Mouse (Mus musculus): ENCODE measurements around the gene C77080. TPM values are rescaled to one million over a fixed set of nuclear protein-coding genes. Genes with fewer than 3 reads are reported as not detected.
A peak's percentile ranks its signal among the peaks of the same experiment; 100 is the strongest.

Gene C77080
- polyA plus RNA-seq, 1 experiment from 2014 or later, result 4.5 TPM

GRCm38 (mm10) chr4:129283226-129283625 lies 22.0 kb upstream of the C77080 start:
- Histone ChIP-seq H3K4me2 (ENCODE audit: low read depth, low read length) (no peak overlapping the region), H3K4me3 (ENCODE audit: low read depth, low read length) (no peak overlapping the region), H3K4me1 (ENCODE audit: control insufficient read depth, insufficient read depth, low read length) (peaks cover 12% of the 10 kb centered on the region), H3K27ac (ENCODE audit: low read depth, low read length) (no peak overlapping the region), H3K9ac (replicated peaks; ENCODE audit: low read depth, low read length) (no peak overlapping the region), H3K27me3 (ENCODE audit: control insufficient read depth, insufficient read depth, low read length) (0 out of 2 replicates have a peak, but pooled peaks cover 2% of the 10 kb centered on the region), H3K9me3 (ENCODE audit: control insufficient read depth, low read length) (no peaks in the 10 kb centered on the region), H3K36me3 (ENCODE audit: control insufficient read depth, insufficient read depth, low read length) (no peaks in the 10 kb centered on the region)
- WGBS, result 73% methylated on average over 5 of the region's 5 CpGs
- no peak for ATAC-seq (ENCODE audit: low read depth)

- ATAC-seq (ENCODE audit: low read depth), result no peak
- no peak overlapping the region for H3K9ac ChIP-seq (replicated peaks; ENCODE audit: low read depth, low read length)
- H3K36me3 ChIP-seq (ENCODE audit: control insufficient read depth, insufficient read depth, low read length), result no peaks in the 10 kb centered on the region
- no peak overlapping the region for H3K4me3 ChIP-seq (ENCODE audit: low read depth, low read length)
- H3K27ac ChIP-seq (ENCODE audit: low read depth, low read length), result no peak overlapping the region
- H3K4me2 ChIP-seq (ENCODE audit: low read depth, low read length), result no peak overlapping the region
- 0 out of 2 replicates have a peak, but pooled peaks cover 2% of the 10 kb centered on the region for H3K27me3 ChIP-seq (ENCODE audit: control insufficient read depth, insufficient read depth, low read length)
- no peaks in the 10 kb centered on the region for H3K9me3 ChIP-seq (ENCODE audit: control insufficient read depth, low read length)
- peaks cover 12% of the 10 kb centered on the region for H3K4me1 ChIP-seq (ENCODE audit: control insufficient read depth, insufficient read depth, low read length)
- WGBS, result 85% methylated on average over 5 of the region's 5 CpGs
Observed at GRCm38 (mm10) chr4:129282786-129283185, 21.6 kb upstream of the C77080 start.

DNA sequence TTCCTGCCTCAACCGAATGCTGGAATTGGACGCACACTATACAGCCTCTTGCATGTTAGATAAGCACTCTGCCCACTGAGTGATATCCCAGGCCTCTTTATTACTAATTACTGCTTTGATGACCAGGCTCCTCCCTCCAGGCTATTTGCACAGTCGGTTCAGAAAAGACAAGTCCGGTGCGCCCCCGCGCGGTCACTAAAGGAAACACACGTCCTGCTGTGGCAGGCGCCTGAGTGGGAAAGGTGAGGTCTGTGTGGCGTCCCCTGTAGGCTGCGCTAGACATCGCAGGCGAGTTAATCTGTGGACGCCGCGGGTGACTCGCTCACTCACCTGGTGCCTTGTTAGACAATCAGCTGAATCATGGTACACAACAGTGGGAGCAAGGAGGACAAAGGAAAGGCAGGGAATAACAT lies 15.3 kb upstream of the C77080 start:
- peak; percentile 63 for ATAC-seq (ENCODE audit: low read depth)
- Histone ChIP-seq H3K9ac (replicated peaks; ENCODE audit: low read depth, low read length) (no peak overlapping the region), H3K27ac (ENCODE audit: low read depth, low read length) (no peak overlapping the region), H3K9me3 (ENCODE audit: control insufficient read depth, low read length) (no peaks in the 10 kb centered on the region), H3K36me3 (ENCODE audit: control insufficient read depth, insufficient read depth, low read length) (no peaks in the 10 kb centered on the region), H3K4me3 (ENCODE audit: low read depth, low read length) (no peak overlapping the region), H3K27me3 (ENCODE audit: control insufficient read depth, insufficient read depth, low read length) (no peaks in the 10 kb centered on the region), H3K4me2 (ENCODE audit: low read depth, low read length) (no peak overlapping the region), H3K4me1 (ENCODE audit: control insufficient read depth, insufficient read depth, low read length) (no peaks in the 10 kb centered on the region)
- WGBS, result 4% methylated on average over 18 of the region's 18 CpGs

- WGBS, result 48% methylated on average over 5 of the region's 5 CpGs
Observed at GRCm38 (mm10) chr4:129272756-129273046, 11.5 kb upstream of the C77080 start.

DNA sequence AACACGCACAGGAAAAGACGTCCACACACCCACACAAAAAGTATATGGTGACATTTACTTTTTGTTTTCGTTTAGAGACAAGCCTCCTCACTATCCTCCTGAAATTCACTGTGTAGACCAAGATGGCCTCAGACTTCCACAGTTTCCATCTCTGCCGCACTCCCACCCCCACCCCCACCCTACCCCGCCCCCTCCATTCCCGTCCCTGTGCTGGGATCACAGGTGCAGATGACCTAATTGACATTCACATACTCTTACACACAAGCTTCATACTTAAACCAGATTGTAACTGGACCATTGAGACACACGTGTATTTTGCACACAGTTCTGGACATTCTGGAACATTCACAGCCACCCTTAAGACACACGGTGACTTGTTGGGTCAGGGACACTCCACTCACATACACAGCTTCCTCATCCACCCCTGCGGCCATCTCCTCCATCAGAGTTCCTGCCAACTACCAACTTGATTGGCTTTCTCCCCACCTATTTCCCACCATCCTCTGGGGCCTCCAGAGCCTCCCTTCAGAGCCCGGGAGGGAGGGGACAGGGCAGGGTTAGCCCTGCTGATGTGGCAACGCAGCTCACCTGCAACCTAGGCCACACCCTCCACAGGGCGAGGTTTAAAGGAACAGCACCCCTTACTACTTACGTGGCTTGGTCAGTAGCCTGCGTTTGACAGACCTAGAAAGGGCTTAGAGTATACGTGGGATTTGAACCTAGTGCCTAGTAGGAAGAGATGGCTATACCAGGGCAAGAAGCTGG lies 11.0 kb upstream of the C77080 start:
- no peak for ATAC-seq (ENCODE audit: low read depth)
- H3K9me3 ChIP-seq (ENCODE audit: control insufficient read depth, low read length), result no peaks in the 10 kb centered on the region
- H3K36me3 ChIP-seq (ENCODE audit: control insufficient read depth, insufficient read depth, low read length), result no peaks in the 10 kb centered on the region
- 25% methylated on average over 15 of the region's 15 CpGs for WGBS
- H3K27me3 ChIP-seq (ENCODE audit: control insufficient read depth, insufficient read depth, low read length), result no peaks in the 10 kb centered on the region
- H3K27ac ChIP-seq (ENCODE audit: low read depth, low read length), result no peak overlapping the region
- no peak overlapping the region for H3K4me2 ChIP-seq (ENCODE audit: low read depth, low read length)
- no peak overlapping the region for H3K4me3 ChIP-seq (ENCODE audit: low read depth, low read length)
- no peak overlapping the region for H3K9ac ChIP-seq (replicated peaks; ENCODE audit: low read depth, low read length)
- no peaks in the 10 kb centered on the region for H3K4me1 ChIP-seq (ENCODE audit: control insufficient read depth, insufficient read depth, low read length)

More at GRCm38 (mm10) chr4:129272756-129273046, 11.5 kb upstream of the C77080 start:
- Histone ChIP-seq H3K27me3 (ENCODE audit: control insufficient read depth, insufficient read depth, low read length) (no peaks in the 10 kb centered on the region), H3K9me3 (ENCODE audit: control insufficient read depth, low read length) (no peaks in the 10 kb centered on the region), H3K9ac (replicated peaks; ENCODE audit: low read depth, low read length) (no peak overlapping the region), H3K4me3 (ENCODE audit: low read depth, low read length) (no peak overlapping the region), H3K27ac (ENCODE audit: low read depth, low read length) (no peak overlapping the region), H3K36me3 (ENCODE audit: control insufficient read depth, insufficient read depth, low read length) (no peaks in the 10 kb centered on the region), H3K4me1 (ENCODE audit: control insufficient read depth, insufficient read depth, low read length) (no peaks in the 10 kb centered on the region), H3K4me2 (ENCODE audit: low read depth, low read length) (no peak overlapping the region)
- no peak for ATAC-seq (ENCODE audit: low read depth)

DNA sequence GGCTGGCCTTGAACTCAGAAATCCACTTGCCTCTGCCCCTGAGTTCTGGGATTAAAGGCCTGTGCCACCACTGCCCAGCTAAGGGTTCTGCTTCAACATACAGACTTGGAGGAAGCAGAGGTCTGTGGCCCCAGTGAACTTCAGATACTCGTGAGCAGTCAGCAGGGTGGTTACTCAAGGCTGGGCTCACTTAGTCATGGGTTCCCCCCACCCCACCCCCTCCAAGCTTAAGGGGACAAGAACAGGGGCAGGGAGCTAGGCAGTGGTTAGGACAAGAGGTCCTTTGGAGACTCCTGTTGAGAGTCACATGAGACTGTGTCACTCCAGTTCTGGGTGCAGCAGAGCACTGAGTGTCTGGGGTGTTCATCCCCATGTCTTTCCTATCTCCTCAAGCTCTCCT lies 7.5 kb upstream of the C77080 start:
- Histone ChIP-seq H3K9ac (replicated peaks; ENCODE audit: low read depth, low read length) (no peak overlapping the region), H3K9me3 (ENCODE audit: control insufficient read depth, low read length) (no peaks in the 10 kb centered on the region), H3K27me3 (ENCODE audit: control insufficient read depth, insufficient read depth, low read length) (no peaks in the 10 kb centered on the region), H3K36me3 (ENCODE audit: control insufficient read depth, insufficient read depth, low read length) (no peaks in the 10 kb centered on the region), H3K4me2 (ENCODE audit: low read depth, low read length) (no peak overlapping the region), H3K4me1 (ENCODE audit: control insufficient read depth, insufficient read depth, low read length) (no peaks in the 10 kb centered on the region), H3K4me3 (ENCODE audit: low read depth, low read length) (no peak overlapping the region), H3K27ac (ENCODE audit: low read depth, low read length) (no peak overlapping the region)
- WGBS, result 44% methylated on average over 1 of the region's 1 CpGs
- no peak for ATAC-seq (ENCODE audit: low read depth)

GRCm38 (mm10) chr4:129266821-129267220 lies 5.6 kb upstream of the C77080 start:
- Histone ChIP-seq H3K9ac (replicated peaks; ENCODE audit: low read depth, low read length) (no peak overlapping the region), H3K4me2 (ENCODE audit: low read depth, low read length) (no peak overlapping the region), H3K27ac (ENCODE audit: low read depth, low read length) (no peak overlapping the region), H3K9me3 (ENCODE audit: control insufficient read depth, low read length) (no peaks in the 10 kb centered on the region), H3K27me3 (ENCODE audit: control insufficient read depth, insufficient read depth, low read length) (no peaks in the 10 kb centered on the region), H3K4me1 (ENCODE audit: control insufficient read depth, insufficient read depth, low read length) (no peaks in the 10 kb centered on the region), H3K36me3 (ENCODE audit: control insufficient read depth, insufficient read depth, low read length) (no peaks in the 10 kb centered on the region), H3K4me3 (ENCODE audit: low read depth, low read length) (no peak overlapping the region)
- no peak for ATAC-seq (ENCODE audit: low read depth)
- 68% methylated on average over 5 of the region's 5 CpGs for WGBS

GRCm38 (mm10) chr4:129266191-129266590 lies 5.0 kb upstream of the C77080 start:
- Histone ChIP-seq H3K9me3 (ENCODE audit: control insufficient read depth, low read length) (no peaks in the 10 kb centered on the region), H3K4me3 (ENCODE audit: low read depth, low read length) (no peak overlapping the region), H3K9ac (replicated peaks; ENCODE audit: low read depth, low read length) (no peak overlapping the region), H3K27ac (ENCODE audit: low read depth, low read length) (no peak overlapping the region), H3K36me3 (ENCODE audit: control insufficient read depth, insufficient read depth, low read length) (no peaks in the 10 kb centered on the region), H3K4me1 (ENCODE audit: control insufficient read depth, insufficient read depth, low read length) (no peaks in the 10 kb centered on the region), H3K4me2 (ENCODE audit: low read depth, low read length) (no peak overlapping the region), H3K27me3 (ENCODE audit: control insufficient read depth, insufficient read depth, low read length) (no peaks in the 10 kb centered on the region)
- WGBS, result 90% methylated on average over 4 of the region's 4 CpGs
- no peak for ATAC-seq (ENCODE audit: low read depth)

DNA sequence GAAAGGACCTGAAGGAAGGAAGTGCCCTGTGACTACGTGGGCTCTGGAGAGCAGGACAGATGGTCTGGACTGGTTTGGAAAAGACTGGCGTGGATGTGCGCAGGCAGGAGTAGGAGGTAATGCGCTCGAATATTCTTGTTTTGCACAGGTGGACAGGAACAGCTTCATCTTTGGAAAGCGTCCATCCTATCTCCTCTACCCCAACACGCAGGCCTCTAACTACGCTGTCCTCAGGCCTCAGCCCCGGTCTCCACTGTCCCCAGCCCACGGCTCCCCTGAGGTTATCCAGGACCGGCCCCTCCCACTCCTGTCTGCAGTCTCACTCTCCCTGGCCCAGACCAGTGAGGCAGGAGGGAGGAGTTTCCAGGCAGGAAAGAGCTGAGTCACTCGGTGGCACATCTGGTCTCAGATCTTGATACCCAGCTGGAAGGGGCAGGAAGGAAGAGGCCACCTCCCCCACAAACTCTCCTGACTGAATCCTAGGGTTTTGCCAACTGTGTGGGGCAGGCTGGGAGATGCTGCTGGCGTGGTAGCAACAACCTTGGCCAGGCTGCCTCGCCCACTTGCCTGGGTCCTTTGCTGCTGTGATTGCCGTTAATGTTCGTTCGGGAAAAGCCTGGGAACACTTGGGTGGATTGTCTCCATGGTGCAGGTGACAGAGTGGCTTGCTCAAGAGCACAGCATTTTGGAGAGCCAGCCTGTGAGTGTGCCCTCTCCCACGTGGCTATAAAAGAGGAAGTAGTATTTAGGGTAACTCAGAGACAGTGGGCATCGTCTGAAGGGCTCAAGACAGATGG lies 2.2 kb upstream of the C77080 start:
- Histone ChIP-seq H3K4me1 (ENCODE audit: control insufficient read depth, insufficient read depth, low read length) (no peaks in the 10 kb centered on the region), H3K4me3 (ENCODE audit: low read depth, low read length) (no peak overlapping the region), H3K36me3 (ENCODE audit: control insufficient read depth, insufficient read depth, low read length) (no peaks in the 10 kb centered on the region), H3K9ac (replicated peaks; ENCODE audit: low read depth, low read length) (no peak overlapping the region), H3K27me3 (ENCODE audit: control insufficient read depth, insufficient read depth, low read length) (no peaks in the 10 kb centered on the region), H3K4me2 (ENCODE audit: low read depth, low read length) (no peak overlapping the region), H3K27ac (ENCODE audit: low read depth, low read length) (no peak overlapping the region), H3K9me3 (ENCODE audit: control insufficient read depth, low read length) (no peaks in the 10 kb centered on the region)
- ATAC-seq (ENCODE audit: low read depth), result no peak
- 42% methylated on average over 19 of the region's 19 CpGs for WGBS

Measured in neural tube, embryonic 14.5 days (tissue).